Mouse (Mus musculus): ENCODE measurements around the gene Mlh3.

DNA sequence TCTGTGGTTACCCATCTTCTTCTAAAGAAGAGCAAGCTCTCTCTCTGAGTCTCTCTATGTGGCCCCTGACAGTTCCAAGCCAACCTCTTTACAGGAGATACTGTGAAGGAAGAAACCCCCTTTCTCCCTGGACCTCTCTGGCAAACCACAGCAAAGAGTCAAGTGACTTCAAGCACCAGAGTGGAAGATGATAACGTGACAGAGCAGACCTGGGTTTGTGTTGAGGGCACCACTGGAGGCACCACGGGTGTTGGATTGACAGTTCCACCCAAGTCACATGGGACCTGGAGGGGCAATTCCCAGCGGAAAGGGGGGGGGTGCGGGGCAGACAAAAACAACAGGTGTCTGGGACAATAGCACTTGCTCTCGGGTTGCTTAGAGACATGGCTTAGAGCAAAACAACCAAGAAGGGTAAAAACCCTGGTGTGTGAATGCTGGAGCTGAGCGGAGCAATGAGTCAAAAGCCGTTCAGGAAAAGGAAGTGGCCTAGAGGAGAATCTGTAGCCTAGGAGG is 61.7 kb downstream of the Mlh3 start:
- TF ChIP-seq CTCF (IDR thresholded peaks at IDR 0.05; ENCODE audit: low read depth, low read length) = no peak
- TF ChIP-seq POLR2A (IDR thresholded peaks at IDR 0.05; ENCODE audit: insufficient read depth, low read length) = no peak
- TF ChIP-seq EP300 (IDR thresholded peaks at IDR 0.05; ENCODE audit: insufficient read depth, low read depth, low read length) = no peak
